Mouse (Mus musculus) forebrain, embryonic 16.5 days (tissue): Measurements from ENCODE around the gene Tfpi. TPM values are rescaled to one million over a fixed set of nuclear protein-coding genes. Genes with fewer than 3 reads are reported as not detected.
A peak's percentile ranks its signal among the peaks of the same experiment; 100 is the strongest.
"Not testable (repeated sequence)": the region's sequence is repeated elsewhere in the genome, so short reads cannot be mapped to it uniquely, and the experiment has no call there.

Experiments
- ATAC-seq: fragments of 200-750 bp; cut with Nextera tagmentation; 2 replicates; pipeline ENCODE4 v1.8.0; 2017; ENCODE audit warnings: mild to moderate bottlenecking, moderate library complexity
- H3K27ac ChIP-seq: fragments of 300-500 bp; sonication (generic); 2 replicates; pipeline ENCODE4 v1.5.1; 2014; ENCODE audit warnings: low read length, control low read depth
- H3K27me3 ChIP-seq: fragments of 300-500 bp; sonication (generic); replicated peaks from 2 replicates; pipeline ENCODE4 v1.6.1; 2014; ENCODE audit warnings: low read length; ENCODE audit not compliant: control insufficient read depth, insufficient read depth
- H3K36me3 ChIP-seq: fragments of 300-500 bp; sonication (generic); 2 replicates; pipeline ENCODE4 v1.6.1; 2014; ENCODE audit not compliant: control insufficient read depth, insufficient read depth
- H3K4me1 ChIP-seq: fragments of 300-500 bp; sonication (generic); replicated peaks from 2 replicates; pipeline ENCODE4 v1.6.1; 2014; ENCODE audit warnings: low read length; ENCODE audit not compliant: control insufficient read depth, insufficient read depth
- H3K4me2 ChIP-seq: fragments of 300-500 bp; sonication (generic); 2 replicates; pipeline ENCODE4 v1.6.1; 2014; ENCODE audit warnings: mild to moderate bottlenecking, low read length, control low read depth
- H3K4me3 ChIP-seq: fragments of 300-500 bp; sonication (generic); replicated peaks from 2 replicates; pipeline ENCODE4 v1.5.1; 2014; ENCODE audit warnings: mild to moderate bottlenecking, low read length, control low read depth
- H3K9ac ChIP-seq: fragments of 300-500 bp; sonication (generic); replicated peaks from 2 replicates; pipeline ENCODE4 v1.6.1; 2014; ENCODE audit warnings: low read depth, low read length, control low read depth
- H3K9me3 ChIP-seq: fragments of 300-500 bp; sonication (generic); 2 replicates; pipeline ENCODE4 v1.6.1; 2016; ENCODE audit warnings: low read length; ENCODE audit not compliant: control insufficient read depth
- WGBS: fragments of 180-500 bp; shearing (Covaris S2); extraction: QIAGEN DNeasy Blood & Tissue Kit; methylation state at CpG from one replicate; pipeline ENCODE4 v1.1.7; 2014; 5-methylcytosine and 5-hydroxymethylcytosine counted together
- polyA plus RNA-seq: library from polyadenylated mRNA; unstranded; fragments of >200 nt; fragmentation: Nextera tagmentation; extraction: Ambion mirVana; gene quantifications from 2 replicates; pipeline ENCODE4 v1.2.1, GENCODE M21; 2015

Gene Tfpi
- polyA plus RNA-seq, 1 experiment from 2014 or later: 11.8 TPM

DNA sequence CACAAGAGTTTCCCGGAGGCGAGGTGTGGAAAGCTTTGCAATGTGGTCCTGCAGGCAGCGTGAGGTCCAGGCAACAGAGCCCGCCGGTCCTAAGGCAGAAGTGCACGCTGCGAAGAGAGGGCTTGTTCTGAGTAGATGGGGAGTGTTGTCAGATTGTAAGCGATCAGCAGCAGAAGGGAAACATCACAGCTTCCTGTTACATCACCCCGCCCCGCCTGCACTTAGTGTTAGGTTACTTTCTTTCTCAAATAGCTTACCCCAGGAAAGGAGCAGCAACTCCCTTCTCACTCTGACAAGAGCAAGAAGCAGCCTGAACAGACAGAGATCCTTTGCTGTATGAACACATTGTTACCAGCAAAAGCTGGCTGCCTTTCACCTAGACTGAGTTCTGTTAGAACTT lies 51.4 kb downstream of the Tfpi start, which contains the start of gene Calcrl:
Gene Calcrl, minus strand, starts transcription at position 274 of the 400 bp plus-strand sequence.
- H3K9me3 ChIP-seq: no peaks in the 10 kb centered on the region
- H3K4me3 ChIP-seq: peak within 1 kb of the TSS; percentile 33
- H3K4me1 ChIP-seq: no peaks in the 10 kb centered on the region
- H3K36me3 ChIP-seq: no peaks in the 10 kb centered on the region
- ATAC-seq: peak; percentile 63
- H3K9ac ChIP-seq: peak within 1 kb of the TSS; percentile 49; the same call in 1 of the 2 replicates
- H3K27me3 ChIP-seq: no peaks in the 10 kb centered on the region
- H3K4me2 ChIP-seq: peak within 1 kb of the TSS; percentile 52
- no peak within 1 kb of the TSS for H3K27ac ChIP-seq
- under 1% methylated on average over 10 of the region's 10 CpGs for WGBS

DNA sequence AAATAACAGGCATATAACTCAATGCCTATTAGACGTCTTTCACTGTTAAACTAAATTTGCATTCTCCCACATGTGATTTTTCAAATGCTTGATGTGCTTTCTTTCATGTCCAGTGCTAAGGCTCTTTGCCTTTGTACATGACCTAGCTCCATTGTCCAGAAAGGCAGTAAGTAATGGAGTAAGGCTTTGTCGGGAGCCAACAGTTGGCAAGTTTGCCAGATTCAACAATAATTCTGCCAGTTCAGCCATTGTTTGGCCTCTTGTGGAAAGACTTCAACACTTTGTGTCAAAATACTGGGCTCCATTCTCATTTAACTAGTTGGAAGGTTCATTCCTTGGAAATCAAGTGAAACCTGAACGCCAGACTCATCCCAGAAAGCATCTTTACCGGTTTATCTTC lies 60.1 kb downstream of the Tfpi start:
- Histone ChIP-seq H3K9ac (no peak overlapping the region), H3K36me3 (no peaks in the 10 kb centered on the region), H3K27me3 (no peaks in the 10 kb centered on the region), H3K4me1 (no peaks in the 10 kb centered on the region), H3K4me3 (no peak overlapping the region), H3K9me3 (peaks cover 4% of the 10 kb centered on the region; the same call in 1 of the 2 replicates), H3K4me2 (no peak overlapping the region), H3K27ac (no peak overlapping the region)
- no peak for ATAC-seq
- 43% methylated on average over 4 of the region's 4 CpGs for WGBS

DNA sequence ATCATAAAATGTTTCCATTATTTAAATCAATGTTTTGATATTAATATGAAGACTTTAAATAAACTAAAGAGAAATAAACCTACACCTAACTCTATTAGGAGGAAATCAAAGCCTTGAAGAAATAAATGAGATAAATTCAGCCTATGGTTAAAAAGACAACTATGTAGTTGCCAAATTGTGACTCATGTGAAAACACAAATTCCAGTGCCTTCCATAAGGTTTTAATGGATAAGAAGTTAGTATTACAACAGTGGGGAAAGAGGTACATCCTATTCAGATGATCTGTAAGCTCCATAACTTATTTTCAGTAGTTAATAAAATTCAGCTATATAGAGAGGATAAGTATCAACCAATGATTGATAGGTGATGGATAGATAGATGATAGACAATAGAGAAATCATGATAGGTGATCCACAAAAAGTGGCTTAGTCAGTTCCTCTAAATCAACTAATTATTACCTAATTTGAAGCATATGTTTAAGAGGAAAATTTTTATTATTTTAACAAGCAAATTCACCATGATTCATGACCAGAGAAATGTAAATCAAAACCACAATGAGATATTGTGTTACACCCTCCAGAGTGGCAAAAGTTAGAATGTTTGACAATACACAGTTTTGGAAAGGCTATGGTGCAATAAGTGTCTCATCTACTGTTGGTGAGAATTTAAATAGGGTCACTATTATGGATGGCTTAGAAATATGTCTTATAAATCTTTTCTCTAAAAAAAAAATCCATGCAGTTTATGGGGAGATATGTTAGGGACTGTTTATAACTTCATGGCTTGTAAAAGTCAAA lies 66.6 kb downstream of the Tfpi start:
- Histone ChIP-seq H3K36me3 (no peaks in the 10 kb centered on the region), H3K27me3 (no peaks in the 10 kb centered on the region), H3K9ac (no peak overlapping the region), H3K4me3 (no peak overlapping the region), H3K9me3 (peaks cover 4% of the 10 kb centered on the region; the same call in 1 of the 2 replicates), H3K4me2 (no peak overlapping the region), H3K4me1 (no peaks in the 10 kb centered on the region), H3K27ac (no peak overlapping the region)
- ATAC-seq: no peak

DNA sequence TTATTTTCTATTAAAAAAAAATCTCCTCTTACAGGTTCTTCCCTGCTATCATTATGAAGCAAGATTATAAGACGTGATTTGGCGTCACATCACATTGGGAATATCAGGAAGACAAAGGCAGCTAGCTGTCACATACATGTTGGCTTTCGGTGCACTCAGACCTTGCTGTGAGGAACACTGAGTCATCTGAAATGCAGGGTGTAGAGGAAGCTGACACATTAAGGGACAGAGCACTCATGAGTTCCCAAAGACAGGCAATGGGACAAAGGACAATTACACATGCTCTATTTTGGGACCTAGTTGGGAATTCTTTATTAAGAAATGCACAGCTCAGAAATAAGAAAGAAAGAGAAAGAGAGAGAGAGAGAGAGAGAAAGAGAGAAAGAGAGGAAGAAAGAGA lies 71.7 kb downstream of the Tfpi start:
- Histone ChIP-seq H3K27me3 (no peaks in the 10 kb centered on the region), H3K27ac (no peak overlapping the region), H3K4me3 (no peak overlapping the region), H3K36me3 (no peaks in the 10 kb centered on the region), H3K4me1 (no peaks in the 10 kb centered on the region), H3K9me3 (no peaks in the 10 kb centered on the region), H3K4me2 (no peak overlapping the region), H3K9ac (no peak overlapping the region)
- ATAC-seq: no peak
- 88% methylated on average over 3 of the region's 3 CpGs for WGBS

DNA sequence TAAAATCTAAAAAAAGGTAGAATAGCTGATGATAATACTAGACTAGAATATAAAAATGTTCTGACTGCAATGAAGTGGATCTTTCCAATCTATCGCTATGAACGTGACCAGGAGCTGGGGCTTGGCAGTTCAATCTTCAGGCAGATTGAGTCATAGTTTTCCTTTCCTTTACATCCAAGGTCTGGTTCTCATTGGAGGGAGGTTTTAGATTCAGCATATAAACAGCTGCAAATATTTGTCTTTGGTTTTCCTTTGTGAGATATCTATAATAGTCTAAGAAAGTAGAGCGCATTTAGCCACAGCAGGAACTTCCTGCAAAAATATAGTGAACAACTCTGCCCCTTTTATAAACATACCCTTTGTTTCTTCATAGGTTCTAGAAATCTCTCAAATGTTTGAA lies 73.9 kb downstream of the Tfpi start:
- WGBS: 94% methylated on average over 3 of the region's 3 CpGs
- Histone ChIP-seq H3K4me3 (no peak overlapping the region), H3K4me2 (no peak overlapping the region), H3K27me3 (no peaks in the 10 kb centered on the region), H3K27ac (no peak overlapping the region), H3K36me3 (no peaks in the 10 kb centered on the region), H3K9me3 (no peaks in the 10 kb centered on the region), H3K9ac (no peak overlapping the region), H3K4me1 (no peaks in the 10 kb centered on the region)
- no peak for ATAC-seq

DNA sequence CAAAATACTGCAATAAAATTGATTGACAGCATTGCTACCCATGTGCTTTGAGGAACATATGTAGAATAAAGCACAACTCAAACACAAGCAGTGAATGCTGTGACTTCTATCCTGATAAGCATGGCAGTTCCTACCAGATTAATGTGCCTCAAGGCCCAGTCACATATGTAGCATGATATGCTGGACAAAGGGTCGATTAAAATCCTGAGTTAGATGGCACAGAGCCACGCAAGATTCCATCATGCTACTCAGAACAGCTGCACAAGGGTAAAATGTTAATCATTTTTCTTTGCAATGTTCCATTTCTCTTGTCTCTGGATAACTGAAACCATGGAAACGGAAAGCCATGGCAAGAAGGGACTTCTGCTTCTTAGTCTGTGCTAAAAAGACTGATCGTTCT lies 80.0 kb downstream of the Tfpi start:
- no peaks in the 10 kb centered on the region for H3K9me3 ChIP-seq

DNA sequence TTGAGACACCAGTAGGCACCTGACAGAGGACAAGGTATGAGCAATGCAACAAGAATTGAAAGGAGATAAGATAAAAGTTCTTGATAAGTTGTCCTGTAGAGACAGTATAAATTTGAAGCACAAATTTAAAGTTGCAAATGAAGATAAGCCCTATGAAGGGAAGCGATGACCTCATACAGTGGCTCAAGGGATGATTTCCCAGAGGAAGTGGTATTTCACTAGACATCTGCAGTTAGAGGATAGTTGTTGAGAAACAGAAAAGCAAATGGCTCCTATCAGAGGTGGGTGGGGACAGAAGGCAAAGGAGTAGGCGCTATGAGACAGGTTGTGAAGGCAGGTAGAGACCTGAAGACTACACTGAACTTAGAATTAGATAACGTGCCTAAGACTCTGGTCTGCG lies 83.3 kb downstream of the Tfpi start:
- Histone ChIP-seq H3K4me3 (no peak overlapping the region), H3K9me3 (no peaks in the 10 kb centered on the region), H3K4me2 (no peak overlapping the region), H3K27ac (no peak overlapping the region), H3K4me1 (no peaks in the 10 kb centered on the region), H3K9ac (no peak overlapping the region), H3K27me3 (no peaks in the 10 kb centered on the region), H3K36me3 (no peaks in the 10 kb centered on the region)
- 93% methylated on average over 4 of the region's 4 CpGs for WGBS
- ATAC-seq: no peak

More for the DNA sequence above, 80.0 kb downstream of the Tfpi start:
- Histone ChIP-seq H3K27ac (no peak overlapping the region), H3K4me2 (no peak overlapping the region), H3K4me3 (no peak overlapping the region), H3K4me1 (no peaks in the 10 kb centered on the region), H3K36me3 (no peaks in the 10 kb centered on the region), H3K9ac (no peak overlapping the region), H3K27me3 (no peaks in the 10 kb centered on the region)
- 81% methylated on average over 4 of the region's 4 CpGs for whole genome bisulfite sequencing
- no peak for ATAC-seq

DNA sequence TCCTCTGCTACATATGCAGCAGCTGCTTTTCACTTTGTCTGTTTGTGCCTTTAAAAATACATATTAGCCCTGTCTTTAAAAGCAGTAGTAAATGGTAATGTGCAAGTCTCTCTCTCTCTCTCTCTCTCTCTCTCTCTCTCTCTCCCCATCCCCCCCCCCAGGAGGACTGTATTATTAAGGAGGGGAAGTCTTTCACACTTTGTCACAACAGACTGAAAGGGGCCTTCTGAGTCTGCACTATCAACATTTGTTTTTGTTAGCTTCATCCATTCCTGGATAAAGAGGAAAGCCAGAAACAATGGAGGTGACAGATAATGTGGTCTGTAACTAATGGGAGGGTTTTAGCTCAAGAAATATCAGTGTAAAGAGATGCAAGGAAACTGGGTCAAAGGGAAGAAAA lies 87.5 kb downstream of the Tfpi start:
- Histone ChIP-seq H3K9ac (no peak overlapping the region), H3K4me1 (no peaks in the 10 kb centered on the region; the same call in 1 of the 2 replicates), H3K4me3 (no peak overlapping the region), H3K27ac (no peak overlapping the region), H3K4me2 (no peak overlapping the region), H3K27me3 (no peaks in the 10 kb centered on the region), H3K9me3 (no peaks in the 10 kb centered on the region), H3K36me3 (no peaks in the 10 kb centered on the region)
- no peak for ATAC-seq

DNA sequence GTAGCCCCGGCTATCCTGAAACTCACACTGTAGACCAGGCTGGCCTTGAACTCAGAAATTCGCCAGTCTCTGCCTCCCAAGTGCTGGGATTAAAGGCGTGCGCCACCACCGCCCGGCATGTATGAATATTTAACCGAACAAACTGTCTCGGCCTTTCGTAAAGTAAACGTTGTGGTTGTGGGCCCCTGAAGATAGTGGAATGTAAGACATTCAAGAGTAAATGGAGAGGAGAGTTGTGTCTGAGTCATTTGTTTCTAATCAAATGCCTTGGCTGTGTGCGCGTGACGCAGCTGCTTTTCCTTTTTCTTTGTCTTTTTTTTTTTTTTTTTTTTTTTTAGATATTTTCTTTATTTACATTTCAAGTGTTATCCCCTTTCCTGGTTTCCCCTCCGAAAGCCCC lies 88.0 kb downstream of the Tfpi start:
- not testable (repeated sequence) for H3K9ac ChIP-seq, H3K27ac ChIP-seq, H3K9me3 ChIP-seq, H3K4me1 ChIP-seq, H3K36me3 ChIP-seq, H3K4me3 ChIP-seq, H3K4me2 ChIP-seq, H3K27me3 ChIP-seq, ATAC-seq
- WGBS: 89% methylated on average over 14 of the region's 14 CpGs

DNA sequence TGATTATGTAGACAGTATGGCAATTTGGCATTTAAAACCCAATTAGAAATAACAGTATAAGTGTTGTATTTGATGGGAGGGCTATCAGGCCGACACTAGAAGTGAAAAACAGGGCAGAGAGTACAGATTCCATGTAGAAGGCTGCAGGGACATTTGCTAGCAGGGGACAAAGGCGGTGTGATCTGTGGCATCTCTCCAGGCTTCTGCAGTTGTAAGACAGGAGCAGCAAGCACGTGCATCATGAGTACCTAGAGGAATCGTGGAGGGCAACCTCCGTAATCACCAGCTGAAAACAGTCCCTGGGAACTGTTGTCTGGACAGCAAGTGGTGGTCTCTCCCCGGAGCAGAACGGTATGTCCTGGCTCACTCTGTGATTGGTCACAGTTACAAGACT lies 88.6 kb downstream of the Tfpi start:
- no peaks in the 10 kb centered on the region for H3K36me3 ChIP-seq
- H3K9ac ChIP-seq: no peak overlapping the region
- no peaks in the 10 kb centered on the region; the same call in 1 of the 2 replicates for H3K4me1 ChIP-seq
- no peaks in the 10 kb centered on the region for H3K27me3 ChIP-seq
- no peak for ATAC-seq
- no peak overlapping the region for H3K4me3 ChIP-seq
- H3K27ac ChIP-seq: no peak overlapping the region
- no peak overlapping the region for H3K4me2 ChIP-seq
- H3K9me3 ChIP-seq: no peaks in the 10 kb centered on the region
- WGBS: 88% methylated on average over 7 of the region's 7 CpGs
